Mouse (Mus musculus) frontal cortex, postnatal 14 days (tissue): ENCODE measurements around the gene Ppp1r8.

Experiments
- DNase-seq, 2 experiments: peaks; one replicate each; pipeline ENCODE4 v3.0.0; 2022; ENCODE audit warnings: low spot score in 2 of 2

The Ppp1r8 gene

GRCm38 (mm10) chr4:132842970-132843704 is at the start of gene Ppp1r8:
Gene Ppp1r8, minus strand, starts transcription at chr4:132843169.
- DNase-seq, result peak; percentile 86 to 87

DNA sequence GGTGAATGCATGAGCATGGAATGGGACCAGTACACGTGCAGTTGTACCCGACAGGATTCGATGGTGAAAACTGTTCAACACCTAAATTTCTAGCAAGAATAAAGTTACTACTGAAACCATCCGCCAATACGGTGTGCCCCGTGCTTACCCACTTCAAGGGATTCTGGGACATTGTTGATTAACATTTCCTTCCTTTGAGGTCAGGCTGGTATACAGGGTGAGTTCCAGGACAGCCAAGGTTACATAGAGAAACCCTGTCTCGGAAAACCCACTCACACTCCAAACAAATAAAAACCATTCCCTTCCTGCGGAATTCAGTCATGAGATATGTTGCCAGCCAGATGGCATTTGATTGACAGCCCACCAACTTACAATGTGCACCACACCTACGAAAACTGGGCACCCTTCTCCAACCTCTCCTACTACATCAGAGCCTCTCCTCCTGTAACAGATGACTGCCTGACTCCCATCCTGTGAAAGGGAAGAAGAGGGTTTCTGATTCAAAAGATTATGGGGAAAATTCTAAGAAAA is 41.9 kb upstream of the Ppp1r8 start:
- no peak for DNase-seq

- DNase-seq, result peak; percentile 76 to 85
Observed at GRCm38 (mm10) chr4:132884064-132884843, 41.3 kb upstream of the Ppp1r8 start, which contains the start of gene Stx12. Gene Stx12, minus strand, starts transcription at chr4:132884509.

DNA sequence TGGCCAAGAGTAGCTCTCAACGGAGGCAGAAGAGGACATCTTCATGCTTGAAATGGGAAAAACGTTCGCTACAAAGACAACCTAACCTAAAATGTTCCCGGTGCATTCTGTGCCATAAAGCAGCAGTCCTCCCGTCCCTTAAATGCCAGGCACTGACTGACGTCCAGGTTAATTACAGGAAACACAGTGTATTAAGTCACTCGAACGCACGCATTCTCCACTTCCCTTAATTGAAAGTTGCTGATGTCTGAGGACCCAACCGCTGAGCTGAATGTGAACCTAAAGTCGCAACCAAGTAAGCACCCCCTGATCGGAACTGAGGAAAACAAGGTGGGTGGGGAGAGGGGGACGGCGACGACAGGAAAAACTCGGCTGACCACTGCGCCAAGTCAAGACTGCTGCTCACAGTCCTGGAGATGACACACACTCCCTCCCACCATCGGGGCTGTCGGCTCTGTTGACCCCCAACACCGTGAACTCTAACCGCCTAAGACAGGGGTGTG is 40.6 kb upstream of the Ppp1r8 start:
- peak in 1 of 2 experiments; percentile 22 for DNase-seq

- no peak for DNase-seq
Observed at GRCm38 (mm10) chr4:132874363-132875097, 31.6 kb upstream of the Ppp1r8 start.

DNA sequence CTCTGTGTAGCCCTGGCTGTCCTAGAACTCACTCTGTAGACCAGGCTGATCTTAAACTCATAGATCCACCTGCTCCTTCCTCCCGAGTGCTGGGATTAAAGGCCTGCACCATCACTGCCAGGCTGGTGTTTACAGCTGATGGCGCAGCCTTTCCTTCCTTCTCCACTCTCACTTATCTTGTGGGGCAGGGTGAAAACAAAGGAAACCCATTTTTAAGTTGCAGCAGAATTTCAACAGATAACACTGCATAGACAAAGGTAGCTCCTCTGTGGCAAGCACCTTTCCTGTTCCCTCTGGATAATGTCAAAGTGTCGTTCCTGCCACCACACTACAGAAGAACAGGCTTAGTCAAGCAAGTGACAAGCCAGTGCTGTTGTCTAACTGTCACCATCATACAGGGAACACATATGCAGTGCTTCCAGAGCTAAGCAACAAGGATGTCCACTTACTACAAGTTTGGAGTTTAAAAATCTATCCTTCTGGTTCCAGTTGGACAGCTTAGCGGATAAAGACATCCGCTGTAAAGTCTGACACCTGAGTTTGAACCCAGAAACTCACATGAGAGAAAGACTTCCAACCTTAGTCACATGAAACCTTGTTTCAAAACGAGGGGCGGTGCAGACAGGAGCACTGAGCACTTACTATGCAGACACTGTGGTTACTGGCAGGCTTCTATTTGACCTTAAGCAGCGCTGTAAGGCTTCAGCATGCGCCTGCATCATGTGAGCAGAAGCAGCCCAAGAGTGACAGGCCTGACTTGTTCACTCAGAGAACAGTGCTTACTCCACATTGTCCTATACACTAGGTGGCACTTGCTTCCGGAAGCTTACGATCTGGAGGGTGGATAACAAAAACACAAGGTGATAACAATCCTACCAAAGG is 30.8 kb upstream of the Ppp1r8 start:
- no peak for DNase-seq

- no peak for DNase-seq
Observed at GRCm38 (mm10) chr4:132871116-132871515, 28.1 kb upstream of the Ppp1r8 start.

GRCm38 (mm10) chr4:132864856-132865255 is 21.9 kb upstream of the Ppp1r8 start:
- no peak for DNase-seq

DNA sequence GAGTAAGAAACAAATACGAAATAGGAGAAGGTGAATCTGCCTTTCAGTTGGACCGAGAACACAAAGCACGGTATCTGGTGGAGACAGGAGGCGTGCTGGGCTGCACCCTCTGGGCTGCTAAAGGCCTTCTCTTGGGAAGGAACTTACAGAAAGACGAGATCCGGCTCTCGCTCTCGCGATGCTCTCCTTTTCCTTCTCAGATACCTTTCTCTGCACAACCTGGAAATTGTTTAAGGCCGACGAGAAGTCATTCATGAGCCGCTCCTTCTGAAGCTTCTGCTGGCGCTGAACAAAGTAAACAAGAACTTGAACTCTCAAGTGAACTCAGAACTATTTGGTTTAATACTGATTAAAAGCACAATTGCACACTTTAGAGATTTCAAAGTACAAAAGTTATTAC is 20.0 kb upstream of the Ppp1r8 start:
- DNase-seq, result no peak

- DNase-seq, result no peak
Observed at GRCm38 (mm10) chr4:132860880-132861279, 17.9 kb upstream of the Ppp1r8 start.

DNA sequence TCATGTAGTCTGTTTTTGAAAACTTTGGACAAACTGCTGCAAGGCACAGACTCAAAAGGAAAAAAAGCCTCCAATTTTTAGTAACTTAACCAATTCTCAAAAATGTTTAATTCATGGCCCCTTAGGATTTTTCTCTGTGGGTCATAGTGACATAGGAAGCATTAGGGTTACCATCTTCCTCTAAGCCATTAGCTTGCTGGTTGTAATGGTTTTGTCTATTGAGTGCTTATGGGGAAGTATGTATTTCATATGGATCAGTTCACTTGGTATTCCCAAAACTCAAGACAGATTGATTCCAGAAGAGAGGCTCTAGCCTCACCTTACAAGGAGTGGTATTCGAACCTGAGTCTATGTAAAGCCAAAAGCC is 719 bp upstream of the Ppp1r8 start:
- DNase-seq, result no peak

- peak; percentile 10 to 14 for DNase-seq
Observed at GRCm38 (mm10) chr4:132842281-132842906, 575 bp downstream of the Ppp1r8 start.

DNA sequence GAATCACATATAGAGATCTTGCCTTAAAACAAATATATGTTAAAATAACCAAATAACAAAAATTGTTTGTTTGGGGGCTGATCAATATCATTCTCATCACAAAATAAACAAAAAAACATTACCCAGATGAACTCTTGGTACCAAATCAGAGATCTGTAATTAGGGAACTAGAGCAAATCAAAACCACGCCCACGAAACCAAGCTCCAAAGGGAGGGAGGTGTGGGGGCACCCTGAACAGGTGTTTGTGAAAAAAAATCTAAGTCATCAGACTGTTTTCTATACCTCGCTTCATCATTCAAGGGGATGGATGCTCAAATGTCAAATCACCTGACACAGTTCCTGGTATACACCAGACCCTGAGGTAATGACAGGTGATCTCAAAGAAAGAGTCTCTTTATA is 1.5 kb downstream of the Ppp1r8 start:
- no peak for DNase-seq

GRCm38 (mm10) chr4:132823614-132824366 is 19.2 kb downstream of the Ppp1r8 start:
- DNase-seq, result peak; percentile 23 to 64

DNA sequence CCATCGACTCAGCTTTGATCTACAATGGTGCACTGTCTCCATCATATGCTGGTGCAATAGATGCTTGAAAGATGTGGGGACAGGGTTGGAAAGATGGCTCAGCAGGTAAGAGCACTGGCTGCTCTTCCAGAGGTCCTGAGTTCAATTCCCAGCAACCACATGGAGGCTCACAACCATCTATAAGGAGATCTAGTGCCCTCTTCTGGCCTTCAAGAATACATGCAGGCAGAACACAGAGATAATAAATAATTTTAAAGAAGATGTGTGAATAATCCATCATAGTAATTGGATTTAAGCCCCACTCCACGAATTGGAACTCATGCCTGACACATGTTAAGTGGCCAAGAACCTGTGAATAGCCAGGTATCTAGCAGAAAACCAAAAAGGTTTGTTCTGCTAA is 24.5 kb downstream of the Ppp1r8 start:
- DNase-seq, result no peak

DNA sequence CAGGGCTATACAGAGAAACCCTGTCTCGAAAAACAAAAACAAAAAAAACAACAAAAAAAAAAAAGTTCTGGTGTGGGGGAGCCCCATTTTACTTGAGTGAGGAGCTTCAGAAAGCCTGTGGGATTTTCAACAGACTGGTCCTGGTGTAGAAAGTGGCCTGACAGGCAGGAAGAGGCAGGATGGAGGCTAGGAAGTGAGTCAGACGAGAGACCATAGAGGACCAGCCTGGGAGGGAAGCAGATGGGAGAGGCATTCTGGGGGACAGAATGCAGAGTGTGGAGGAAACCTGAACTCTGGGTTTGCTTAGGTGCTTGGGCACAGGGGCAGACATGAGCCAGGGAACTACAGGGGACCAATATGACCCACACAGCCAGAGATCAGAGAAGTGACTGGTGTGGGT is 26.1 kb downstream of the Ppp1r8 start:
- DNase-seq, result no peak

- no peak for DNase-seq
Observed at GRCm38 (mm10) chr4:132816404-132816803, 26.6 kb downstream of the Ppp1r8 start.

GRCm38 (mm10) chr4:132809621-132810020 is 33.3 kb downstream of the Ppp1r8 start:
- DNase-seq, result peak; percentile 19 to 40

- no peak for DNase-seq
Observed at GRCm38 (mm10) chr4:132807771-132808641, 35.0 kb downstream of the Ppp1r8 start.
